Mouse (Mus musculus): ENCODE results near the gene Dad1.

Dad1 gene

DNA sequence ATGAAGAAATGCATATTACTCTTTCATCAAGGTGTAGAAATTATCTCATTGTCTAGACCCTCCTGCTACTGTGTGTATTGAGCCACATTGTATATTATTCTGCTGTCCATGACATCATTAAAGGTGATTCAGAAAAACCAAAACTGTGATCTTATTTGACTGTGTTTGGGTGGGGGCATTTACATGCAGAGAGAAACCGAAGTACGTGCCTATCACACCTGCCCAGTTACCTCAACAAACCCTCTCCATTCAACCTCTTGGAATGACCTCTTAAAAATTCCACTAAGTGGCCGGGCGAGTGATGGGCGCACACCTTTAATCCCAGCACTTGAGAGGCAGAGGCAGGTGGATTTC, 29.9 kb downstream of the Dad1 start:
- no peak for DNase-seq

DNA sequence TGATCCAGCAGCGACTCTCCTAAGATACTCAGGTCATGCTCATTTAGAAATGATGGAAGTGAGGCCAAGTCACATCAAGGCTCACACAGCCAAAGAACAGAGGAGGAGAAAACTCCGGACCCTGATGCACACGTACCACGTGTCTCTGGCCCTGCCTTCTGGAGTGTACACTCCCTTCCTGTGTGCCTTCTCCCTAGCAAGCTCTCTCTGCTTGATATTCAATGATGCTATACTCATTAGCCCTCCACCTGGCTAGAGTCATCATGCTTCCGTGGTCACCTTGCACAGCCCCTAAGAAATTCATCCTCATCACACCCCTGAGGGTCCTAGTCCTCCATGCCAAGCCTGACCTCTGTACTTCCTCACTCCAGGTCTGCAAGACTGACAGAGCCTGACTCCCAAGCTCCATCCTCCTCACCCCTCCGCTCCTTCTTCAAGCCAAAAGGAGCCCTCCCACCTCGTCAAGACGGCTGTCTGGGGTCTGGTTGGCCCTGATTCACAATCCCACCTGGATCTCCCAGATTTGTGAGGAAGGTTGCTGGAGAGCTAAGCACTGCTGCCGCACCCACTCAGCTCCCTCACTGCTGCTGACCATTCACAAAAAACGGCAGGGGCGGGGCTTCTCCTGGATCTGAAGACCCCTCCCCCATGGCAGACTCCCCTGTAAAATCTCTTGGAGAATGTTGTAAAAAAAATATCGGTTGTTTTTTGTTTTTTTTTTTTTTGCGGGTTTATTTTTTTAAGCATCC, 30.4 kb downstream of the Dad1 start:
- no peak for DNase-seq

DNA sequence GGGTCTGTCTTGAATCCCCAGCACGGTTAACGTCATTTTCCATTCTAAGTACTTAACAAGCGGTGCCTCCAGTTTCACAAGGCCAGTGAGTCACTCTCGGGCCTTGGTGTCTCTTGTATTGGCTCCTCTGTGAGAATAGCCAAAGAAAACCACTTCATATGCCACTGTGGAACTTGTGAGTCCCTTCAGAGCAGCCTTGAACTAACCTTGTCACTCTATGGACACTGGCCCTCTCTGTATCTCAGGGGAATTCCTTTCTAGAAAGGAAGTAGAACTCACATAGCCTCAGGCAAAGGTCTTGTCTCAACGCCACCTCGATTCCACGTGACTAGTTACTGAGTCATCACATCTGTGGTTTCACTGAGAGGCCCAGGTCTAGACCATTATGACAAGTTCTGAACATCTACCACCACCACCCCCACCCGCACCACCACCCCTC, 31.6 kb downstream of the Dad1 start:
- DNase-seq, result no peak

DNA sequence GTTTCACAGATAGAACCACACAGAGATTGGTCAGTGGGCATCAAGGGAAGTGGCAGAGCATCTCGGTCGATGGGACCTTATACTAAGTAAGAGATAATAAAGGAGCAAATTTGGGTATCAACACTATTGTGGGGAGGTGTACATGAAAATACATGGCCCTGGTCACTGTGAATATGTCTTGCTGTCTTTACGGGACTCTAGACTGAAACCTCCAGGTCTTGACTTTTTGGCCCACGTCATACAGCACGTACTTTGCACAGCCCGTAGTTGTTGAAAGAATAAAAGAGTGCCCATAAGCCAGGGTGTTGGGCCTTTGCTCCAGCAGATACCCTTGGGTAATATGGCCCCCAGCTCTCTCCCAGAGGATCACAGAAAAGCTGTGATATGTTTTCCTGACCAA, 32.3 kb downstream of the Dad1 start:
- no peak for DNase-seq

DNA sequence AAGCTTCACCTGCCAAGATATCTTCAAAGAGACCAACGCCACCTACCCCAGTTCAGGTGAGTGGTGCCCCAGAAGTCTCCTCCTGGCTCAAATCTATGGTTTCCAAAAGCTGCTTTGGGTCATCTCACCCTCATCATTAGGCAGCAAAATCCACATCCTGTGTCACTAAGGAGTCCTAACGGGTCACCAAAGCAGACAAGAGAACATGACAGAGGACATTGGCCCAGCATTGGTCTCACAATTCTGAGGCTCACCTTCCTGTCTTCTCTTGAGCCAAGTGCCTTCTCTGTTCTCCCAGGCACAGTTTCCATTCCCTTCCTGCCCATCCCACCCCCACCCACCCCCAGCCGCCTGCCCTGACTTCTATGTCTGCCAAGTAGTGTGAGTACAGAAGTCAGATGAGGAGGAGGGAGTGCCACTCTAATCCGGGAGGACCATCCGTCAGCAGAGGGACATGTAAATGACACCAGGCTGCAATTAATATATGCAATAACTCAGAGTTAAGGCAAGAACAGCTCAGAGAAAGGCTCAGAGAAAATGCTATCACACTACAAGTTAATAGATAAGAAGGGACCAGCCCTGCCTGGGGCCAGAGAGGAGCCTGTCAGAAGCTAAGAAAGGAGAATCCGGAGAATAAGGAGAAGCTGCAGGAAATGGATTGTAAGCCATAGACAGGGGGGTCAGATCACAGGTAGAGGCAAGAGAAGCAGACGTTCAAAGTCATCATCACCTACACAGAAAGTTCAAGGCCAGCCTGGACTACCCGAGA, 33.0 kb downstream of the Dad1 start:
- DNase-seq, result no peak

DNA sequence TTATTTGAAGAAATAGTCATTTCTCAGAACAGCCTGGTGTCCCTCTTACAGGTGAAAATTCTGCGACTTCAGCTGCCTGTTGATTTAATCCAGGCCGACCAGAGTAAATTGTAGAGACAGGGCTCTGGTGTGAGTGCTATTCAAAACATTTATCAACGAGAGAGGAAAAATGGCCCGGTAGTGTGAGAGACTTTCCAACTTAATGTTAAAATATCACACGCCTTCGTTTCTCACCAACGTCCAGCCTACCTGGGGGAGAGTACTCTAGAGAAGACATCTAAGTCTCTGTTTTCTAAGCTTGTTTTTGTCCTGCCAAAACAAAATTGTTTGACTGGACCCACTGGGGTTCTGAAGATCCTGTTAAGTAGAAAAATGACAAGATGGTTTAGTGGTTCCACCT, 34.1 kb downstream of the Dad1 start:
- no peak for DNase-seq

DNA sequence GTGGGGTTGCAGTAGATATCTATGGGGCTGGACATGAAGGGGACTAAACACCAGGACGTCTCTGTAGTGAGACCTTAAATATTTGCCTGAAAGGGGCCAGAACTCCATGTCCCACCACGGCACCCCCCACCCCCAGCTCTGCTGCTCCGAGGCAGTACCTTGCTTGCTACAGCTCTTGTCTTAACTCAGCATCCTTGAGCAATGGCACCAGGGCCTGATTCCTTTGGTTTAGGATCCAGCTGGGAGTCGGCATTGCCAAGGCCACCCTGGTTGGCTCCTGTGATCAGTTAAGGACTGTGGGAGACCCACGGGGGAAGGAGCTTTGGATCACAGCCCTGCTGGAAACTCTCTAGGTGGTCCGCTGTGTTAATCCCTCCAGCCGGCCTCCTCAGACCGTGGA, 34.6 kb downstream of the Dad1 start:
- DNase-seq, result no peak

DNA sequence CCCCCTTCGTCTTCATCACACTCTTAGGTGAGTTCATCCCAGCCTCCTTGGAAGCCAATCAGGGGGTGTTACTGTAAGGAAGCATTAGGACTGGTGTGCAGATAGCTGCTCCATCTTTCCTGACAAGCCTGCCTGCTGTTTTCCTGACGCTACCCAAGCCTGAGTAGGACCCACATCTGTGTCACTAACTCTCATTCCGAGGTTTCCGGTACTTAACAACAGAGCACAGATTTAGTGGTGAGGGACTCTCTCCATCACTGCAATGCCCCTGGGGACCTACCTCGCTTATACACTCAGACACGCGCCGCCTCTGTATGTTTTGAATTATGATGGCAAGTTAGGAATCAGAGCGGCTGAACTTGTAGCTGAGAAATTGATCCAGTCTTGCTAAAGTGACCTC, 35.2 kb downstream of the Dad1 start:
- no peak for DNase-seq

DNA sequence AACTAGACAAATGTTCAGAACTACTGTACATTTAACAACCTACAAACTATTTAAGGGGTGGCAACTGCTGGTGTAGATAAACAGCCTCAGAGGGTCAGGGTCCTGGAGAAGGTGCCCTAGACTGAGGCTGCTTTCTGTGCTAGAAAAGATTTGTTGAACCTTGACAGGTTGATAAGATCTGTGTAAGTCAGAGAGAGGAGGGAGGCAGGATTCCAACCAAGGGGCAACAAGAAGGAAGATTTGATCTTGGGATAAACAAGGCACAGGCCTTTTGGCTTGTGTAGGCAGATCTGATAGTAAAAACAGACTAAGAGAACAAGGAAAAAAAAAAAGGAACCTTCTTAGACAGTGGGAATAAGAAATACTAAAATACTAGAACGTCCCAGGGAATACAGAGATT, 35.7 kb downstream of the Dad1 start:
- no peak for DNase-seq

DNA sequence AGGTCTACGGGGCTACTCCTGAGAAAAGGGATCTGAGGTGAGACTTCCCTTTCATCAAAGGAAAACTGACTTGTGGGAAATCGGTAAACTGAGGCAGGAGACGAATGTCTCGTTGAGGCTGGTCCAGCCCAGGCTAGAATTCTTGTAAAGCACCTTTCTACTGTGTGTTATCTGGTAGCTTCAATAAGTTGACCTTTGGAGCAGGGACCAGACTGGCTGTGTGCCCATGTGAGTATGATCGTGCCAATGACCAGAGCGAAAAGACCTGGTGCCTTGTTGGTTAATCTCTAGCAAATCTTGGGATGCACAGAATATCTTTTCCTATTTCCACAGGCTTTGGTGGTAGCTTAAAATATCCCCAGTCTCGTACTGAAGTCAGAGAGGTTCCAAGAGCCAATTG, 37.8 kb downstream of the Dad1 start:
- DNase-seq, result peak; percentile 63 to 84

DNA sequence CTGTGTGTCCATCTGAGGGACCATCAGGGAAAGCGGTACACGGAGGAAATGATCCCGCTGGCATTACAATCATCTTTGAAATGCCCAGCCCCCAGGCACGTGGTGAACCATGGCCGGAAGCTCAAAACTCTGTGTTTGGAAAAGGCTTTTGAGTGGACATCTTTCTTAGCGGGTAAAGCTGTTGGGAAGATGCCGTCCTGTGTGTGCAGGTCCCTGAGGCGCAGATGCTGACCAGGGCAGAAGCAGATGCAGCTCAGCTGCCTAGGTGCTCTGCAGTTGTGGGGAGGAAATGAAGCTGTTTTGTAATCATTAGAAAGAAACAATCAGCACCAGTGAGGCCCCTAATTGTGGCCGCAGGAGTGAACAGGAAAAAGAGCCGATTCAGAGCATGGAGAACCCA, 39.0 kb downstream of the Dad1 start:
- DNase-seq, result no peak

DNA sequence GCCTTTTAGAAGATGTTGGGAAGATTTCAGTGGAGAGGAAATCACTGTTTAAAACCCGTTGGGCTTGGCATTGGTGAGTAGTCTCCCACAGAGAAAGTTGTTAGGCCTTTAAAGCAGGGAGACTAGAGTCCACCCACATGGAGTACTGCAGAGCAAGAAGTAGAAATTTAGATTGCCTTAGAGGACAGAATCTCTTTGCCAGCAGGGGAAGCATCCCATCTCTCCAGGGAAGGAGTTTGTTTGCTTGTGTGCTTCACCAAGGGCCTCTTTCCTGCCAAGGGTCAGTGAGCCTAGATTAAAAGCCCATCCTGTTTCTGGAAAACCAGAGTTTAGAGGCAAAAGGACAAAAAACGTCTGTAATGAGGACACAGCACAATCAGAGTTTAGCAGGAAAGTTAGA, 39.4 kb downstream of the Dad1 start:
- DNase-seq, result no peak

DNA sequence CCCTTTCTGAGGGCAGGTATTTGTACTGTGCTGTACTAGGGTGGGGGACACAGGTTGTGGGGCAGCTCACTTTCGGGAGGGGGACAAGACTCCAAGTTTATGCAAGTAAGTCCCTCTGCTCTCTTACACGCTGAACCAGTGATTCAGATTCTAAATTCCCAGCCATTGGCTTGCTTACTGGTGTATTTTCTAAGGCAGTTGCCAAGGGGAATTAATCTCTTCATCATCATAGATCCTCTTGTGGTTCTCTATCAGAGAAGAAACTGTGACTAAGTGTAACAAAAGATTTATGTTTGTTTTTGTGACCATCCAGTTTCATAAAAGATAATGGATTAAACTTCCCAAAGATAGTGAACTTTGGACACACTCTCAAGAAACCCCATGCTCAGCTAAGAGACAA, 40.2 kb downstream of the Dad1 start:
- no peak for DNase-seq

DNA sequence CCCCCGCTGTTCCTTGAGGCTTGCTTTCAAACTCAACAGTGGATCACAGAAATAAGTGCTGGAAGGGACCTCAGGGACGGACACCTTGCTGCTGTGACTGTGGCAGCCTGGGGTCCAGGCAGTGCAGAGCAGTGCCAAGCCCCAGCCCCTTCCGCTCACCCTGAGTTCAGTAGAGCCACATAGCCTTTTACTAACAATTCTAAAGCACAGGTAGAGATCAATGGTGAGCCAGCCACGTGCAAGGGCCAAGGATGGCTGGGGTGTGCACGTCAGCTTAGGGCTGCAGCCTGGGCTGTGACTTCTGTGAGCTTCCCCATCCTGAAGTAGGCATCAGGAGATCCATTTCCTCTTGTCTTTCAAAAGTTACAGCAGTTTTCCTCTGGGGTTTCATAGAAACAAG, 42.1 kb downstream of the Dad1 start:
- no peak for DNase-seq

DNA sequence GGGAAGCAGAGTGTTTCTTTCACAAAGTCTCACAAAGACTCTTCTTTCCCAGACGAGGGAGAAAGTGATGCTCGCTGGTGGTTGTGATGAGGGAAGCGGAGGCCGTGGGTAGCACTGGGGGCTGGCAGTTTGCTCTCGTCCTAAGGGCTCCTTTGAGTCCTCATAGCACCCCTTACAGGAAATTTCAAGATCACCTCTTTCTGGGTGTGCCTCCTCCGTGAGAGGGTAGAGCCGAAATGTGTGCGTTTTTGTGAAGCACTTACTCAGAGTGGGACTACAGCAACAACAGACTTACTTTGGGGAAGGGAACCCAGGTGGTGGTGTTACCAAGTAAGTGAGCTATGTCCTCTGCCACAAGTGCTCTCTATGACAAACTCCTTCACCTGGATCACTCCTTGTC, 42.7 kb downstream of the Dad1 start:
- DNase-seq, result no peak

DNA sequence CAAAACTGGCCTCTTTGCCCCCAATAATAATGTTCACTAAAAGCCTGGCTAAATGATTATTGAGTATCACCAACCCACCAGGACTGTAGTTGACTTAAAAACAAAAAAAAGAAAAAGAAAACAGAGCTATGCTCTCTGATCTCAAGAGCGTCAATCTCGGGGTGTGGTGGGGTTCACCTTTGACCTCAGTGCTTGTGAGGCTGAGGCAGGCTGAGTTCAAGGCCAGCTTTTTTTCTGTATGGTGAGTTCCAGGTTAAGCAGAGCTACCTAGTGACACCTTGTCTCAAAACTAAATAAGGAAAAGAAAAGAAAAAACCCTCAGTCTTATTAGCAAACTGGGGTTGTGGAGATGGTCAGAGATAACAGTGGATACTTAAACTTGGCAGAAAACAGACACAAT, 43.5 kb downstream of the Dad1 start:
- no peak for DNase-seq

DNA sequence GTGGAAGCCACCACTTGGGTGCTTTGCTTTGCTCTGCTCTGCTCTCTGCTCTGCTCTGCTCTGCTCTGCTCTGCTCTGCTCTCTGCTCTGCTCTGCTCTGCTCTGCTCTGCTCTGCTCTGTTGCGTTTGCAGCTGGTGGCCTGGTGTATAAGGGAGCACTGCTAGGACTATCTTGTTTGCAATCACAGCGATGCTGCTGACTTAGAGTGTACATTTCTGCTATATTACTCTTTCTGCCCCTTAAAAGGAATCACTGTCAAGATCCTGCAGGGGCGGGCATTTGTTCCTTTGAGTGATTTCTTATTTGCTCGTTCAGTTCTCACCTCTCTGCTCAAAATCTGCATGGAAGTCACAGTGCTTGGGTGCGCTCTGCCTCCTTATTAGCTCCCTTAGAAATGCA, 44.0 kb downstream of the Dad1 start:
- no peak for DNase-seq

DNA sequence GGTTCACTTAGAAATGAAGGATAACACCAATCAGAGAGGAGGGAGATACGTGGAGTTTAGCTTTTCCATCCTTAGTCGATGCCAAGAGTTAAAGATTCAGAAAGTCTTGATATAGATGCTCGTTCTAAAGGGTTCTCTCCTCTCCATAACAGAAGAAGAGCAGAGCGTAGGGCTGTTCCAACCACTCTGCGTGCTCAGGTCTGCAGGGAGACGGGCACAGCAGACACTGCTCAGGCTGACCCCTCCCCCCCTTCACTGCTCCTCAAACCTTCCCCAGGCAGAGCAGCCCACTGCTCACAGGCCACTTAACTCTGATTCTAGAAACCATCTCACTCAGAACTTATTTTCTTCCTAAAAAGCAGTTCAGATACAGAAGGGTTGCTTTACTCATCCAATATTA, 45.2 kb downstream of the Dad1 start:
- no peak for DNase-seq

DNA sequence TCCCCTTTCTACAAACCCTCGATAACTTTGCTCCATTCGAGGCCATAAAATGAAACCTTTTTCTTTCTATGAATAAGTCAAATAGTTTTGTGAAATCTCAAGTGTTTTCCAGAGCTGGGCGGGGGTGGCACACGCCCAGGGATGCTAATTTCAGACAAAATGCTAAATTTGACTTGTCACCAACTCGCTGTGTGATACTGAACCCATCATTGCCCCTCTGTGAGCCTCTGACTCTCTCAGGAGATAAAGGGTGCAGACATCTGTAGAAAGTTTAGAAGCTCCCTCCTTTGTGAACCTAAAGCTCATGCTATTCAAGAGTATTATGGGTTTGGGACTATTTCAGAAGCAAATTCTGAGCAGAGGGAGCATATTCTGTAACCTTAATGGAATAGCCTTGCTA, 46.0 kb downstream of the Dad1 start:
- no peak for DNase-seq

DNA sequence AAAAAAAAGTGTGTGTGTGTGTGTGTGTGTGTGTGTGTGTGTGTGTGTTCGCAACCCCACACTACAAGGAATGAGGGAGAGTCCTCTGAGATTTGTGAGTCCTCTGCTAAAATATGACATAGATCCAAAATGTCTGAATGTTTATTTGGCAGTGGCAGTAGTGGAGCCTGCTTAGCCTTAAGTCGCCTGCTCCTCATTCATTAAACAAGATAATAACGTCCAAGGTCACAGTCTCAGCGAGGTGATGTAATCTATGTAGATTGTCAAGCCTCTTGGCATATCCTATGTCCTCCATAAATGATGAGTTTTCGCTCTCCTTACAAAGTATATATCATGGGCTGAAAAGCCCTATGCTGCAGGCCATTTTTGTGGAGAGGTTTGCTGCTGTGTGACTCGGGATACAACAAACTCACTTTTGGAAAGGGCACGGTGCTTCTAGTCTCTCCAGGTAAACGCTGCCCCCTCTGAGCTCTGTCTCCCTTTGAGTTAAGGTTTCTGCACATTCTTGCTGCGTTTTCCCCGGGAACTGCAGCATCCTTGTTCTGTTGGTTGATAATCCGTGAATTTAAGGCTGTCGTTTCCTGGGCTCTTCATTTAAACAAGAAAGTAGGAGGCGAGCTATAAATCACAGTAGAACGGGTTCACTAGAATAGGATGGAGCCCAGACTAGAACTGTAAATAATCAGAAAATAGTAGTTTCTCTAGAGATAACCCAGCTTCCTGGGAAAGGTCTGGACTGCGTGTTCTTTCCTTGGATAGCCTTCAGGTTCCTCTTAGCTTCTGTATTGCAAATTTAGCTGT, 47.0 kb downstream of the Dad1 start:
- no peak for DNase-seq

DNA sequence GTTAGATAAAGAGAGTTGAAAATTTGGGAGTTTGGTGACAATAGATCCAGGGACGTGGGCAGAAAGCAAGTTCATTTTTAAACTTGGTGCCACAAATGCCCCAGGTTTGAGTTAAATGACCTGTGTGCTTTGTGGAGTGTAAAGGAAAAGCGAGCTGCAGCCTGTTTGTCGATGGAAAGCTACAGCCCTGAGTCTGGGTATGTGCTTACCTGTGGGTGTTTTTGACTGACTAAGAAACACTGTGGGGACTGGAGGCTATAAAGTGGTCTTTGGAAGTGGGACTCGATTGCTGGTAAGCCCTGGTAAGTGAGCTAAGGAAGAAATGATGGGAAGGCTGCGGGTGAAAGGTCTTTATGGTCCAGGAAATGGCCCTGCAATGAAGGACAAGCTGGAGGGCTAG, 47.6 kb downstream of the Dad1 start:
- no peak for DNase-seq

DNA sequence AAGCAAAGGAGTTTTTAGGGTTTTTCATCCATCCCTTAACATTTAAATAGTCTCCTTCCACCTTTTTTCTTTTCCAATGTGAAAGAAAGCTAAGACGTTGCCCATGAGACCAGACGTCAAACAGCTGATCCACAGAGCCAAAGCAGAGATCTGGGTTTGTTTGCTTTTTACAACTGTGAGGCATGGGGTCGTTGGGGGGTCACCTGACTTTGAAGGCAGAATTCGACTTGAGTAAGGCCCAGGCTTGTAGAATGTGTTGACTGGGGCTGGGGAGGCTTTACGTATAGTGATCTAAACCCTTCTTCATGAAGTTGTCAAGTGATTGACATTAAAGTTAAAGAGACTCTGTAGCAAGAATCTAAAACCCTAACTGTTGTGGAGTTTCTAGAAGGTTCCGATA, 48.0 kb downstream of the Dad1 start:
- DNase-seq, result no peak

DNA sequence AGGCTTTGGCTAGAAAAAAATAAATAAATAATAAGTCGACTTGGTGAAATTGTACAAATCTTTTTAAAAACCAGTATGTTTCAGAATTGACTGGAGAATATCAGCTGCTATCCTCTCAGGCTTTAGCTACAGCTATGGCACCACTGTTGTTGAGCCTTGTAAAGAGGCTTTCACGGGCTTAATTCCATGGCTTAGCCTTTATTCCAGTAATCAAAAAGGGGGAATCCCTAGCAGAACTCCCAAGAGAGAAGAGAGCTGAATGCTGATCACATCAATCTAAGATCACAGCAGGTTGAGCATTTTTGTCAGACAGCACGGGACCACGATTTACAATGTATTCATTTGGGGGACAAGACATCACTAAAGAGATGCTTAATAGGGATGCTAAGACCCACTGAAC, 49.1 kb downstream of the Dad1 start:
- DNase-seq, result no peak

DNA sequence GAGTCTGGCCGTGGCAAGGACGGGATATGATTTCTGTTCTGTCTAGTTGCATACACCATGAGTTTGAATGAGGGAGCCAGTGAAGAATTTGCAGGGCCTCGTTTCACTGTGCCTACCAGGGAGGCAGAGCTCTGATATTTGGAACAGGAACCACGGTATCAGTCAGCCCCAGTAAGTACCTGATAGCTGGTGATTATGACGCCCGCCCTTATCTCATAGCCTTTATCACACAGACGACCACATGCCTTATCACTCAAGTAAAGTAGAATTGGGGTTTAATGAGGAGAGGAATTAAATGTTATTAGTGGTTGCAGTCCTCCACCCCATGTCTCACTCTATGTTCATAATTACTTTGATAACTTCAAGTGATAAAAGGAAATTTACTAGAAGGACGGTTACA, 49.6 kb downstream of the Dad1 start:
- no peak for DNase-seq

Data from kidney, adult 8-10 months (tissue).